Mouse (Mus musculus) C2C12 (cell line): ENCODE measurements around the gene Rasgrp1. TPM values are rescaled to one million over a fixed set of nuclear protein-coding genes. Genes with fewer than 3 reads are reported as not detected.

Experiments
- H3K27me3 ChIP-seq: one replicate; pipeline ENCODE4 v1.6.1; 2011; ENCODE audit not compliant: control insufficient read depth, insufficient read depth, insufficient read length
- H3K36me3 ChIP-seq: one replicate; pipeline ENCODE4 v1.6.1; 2011; ENCODE audit not compliant: control insufficient read depth, insufficient read depth
- H3K4me3 ChIP-seq: one replicate; pipeline ENCODE4 v1.5.1; 2011; ENCODE audit warnings: mild to moderate bottlenecking, control low read depth; ENCODE audit not compliant: poor library complexity, insufficient read depth, severe bottlenecking
- H3K79me2 ChIP-seq: one replicate; pipeline ENCODE4 v1.6.1; 2011; ENCODE audit not compliant: control insufficient read depth, insufficient read depth
- H3K79me3 ChIP-seq: one replicate; pipeline ENCODE4 v1.6.1; 2011; ENCODE audit warnings: low read depth, control low read depth
- H3ac ChIP-seq: one replicate; pipeline ENCODE3; 2011; ENCODE audit warnings: low read depth; ENCODE audit not compliant: control insufficient read depth, insufficient read length
- CEBPB ChIP-seq: IDR thresholded peaks from one replicate; pipeline ENCODE4 v1.6.1; 2011; ENCODE audit warnings: low read depth, mild to moderate bottlenecking, control low read depth, moderate library complexity
- CTCF ChIP-seq: IDR thresholded peaks from one replicate; pipeline ENCODE4 v1.5.1; 2011; ENCODE audit not compliant: control insufficient read depth, insufficient read depth, insufficient read length
- FOSL1 ChIP-seq: IDR thresholded peaks from one replicate; pipeline ENCODE4 v1.8.0; 2011; ENCODE audit warnings: mild to moderate bottlenecking, low read length; ENCODE audit not compliant: poor library complexity, insufficient read depth, severe bottlenecking
- MAX ChIP-seq: IDR thresholded peaks from one replicate; pipeline ENCODE4 v1.6.1; 2011; ENCODE audit warnings: mild to moderate bottlenecking, control low read depth
- MYOD1 ChIP-seq: IDR thresholded peaks from one replicate; pipeline ENCODE4 v1.6.1; 2011; ENCODE audit warnings: low read depth; ENCODE audit not compliant: control insufficient read depth, insufficient read length
- MYOG ChIP-seq: IDR thresholded peaks from one replicate; pipeline ENCODE4 v1.6.1; 2011; ENCODE audit not compliant: control insufficient read depth, insufficient read length; ENCODE audit errors: extremely low read depth
- USF1 ChIP-seq: IDR thresholded peaks from one replicate; pipeline ENCODE4 v1.6.1; 2011; ENCODE audit warnings: low read depth, mild to moderate bottlenecking, control low read depth, moderate library complexity
- polyA plus RNA-seq: library from polyadenylated mRNA; unstranded; fragments of >200 nt; fragmentation: generic; extraction: Trizol; gene quantifications from one replicate; pipeline ENCODE4 v1.2.1, GENCODE M21; 2012; ENCODE audit warnings: missing spikeins

The Rasgrp1 gene
- polyA plus RNA-seq, 1 experiment: not detected

GRCm38 (mm10) chr2:117386036-117386590 lies 43.3 kb upstream of the Rasgrp1 start:
- no peak overlapping the region for H3ac ChIP-seq
- TF ChIP-seq MAX (no peak), MYOG (no peak), FOSL1 (no peak), USF1 (no peak), CTCF (no peak), MYOD1 (no peak), CEBPB (no peak)
- peaks cover 14% of the 10 kb centered on the region for H3K27me3 ChIP-seq
- H3K79me3 ChIP-seq: no peaks in the 10 kb centered on the region
- H3K79me2 ChIP-seq: no peaks in the 10 kb centered on the region
- H3K4me3 ChIP-seq: no peak overlapping the region
- no peaks in the 10 kb centered on the region for H3K36me3 ChIP-seq

GRCm38 (mm10) chr2:117381314-117381713 lies 38.5 kb upstream of the Rasgrp1 start:
- Histone ChIP-seq H3K4me3 (no peak overlapping the region), H3K79me3 (no peaks in the 10 kb centered on the region), H3K79me2 (no peaks in the 10 kb centered on the region), H3K36me3 (no peaks in the 10 kb centered on the region), H3K27me3 (peaks cover 10% of the 10 kb centered on the region), H3ac (no peak overlapping the region)
- TF ChIP-seq CEBPB: no peak
- TF ChIP-seq MYOD1: no peak
- TF ChIP-seq MYOG: no peak
- no peak for TF ChIP-seq MAX
- TF ChIP-seq CTCF: no peak
- no peak for TF ChIP-seq FOSL1
- no peak for TF ChIP-seq USF1

GRCm38 (mm10) chr2:117374293-117374830 lies 31.6 kb upstream of the Rasgrp1 start:
- Histone ChIP-seq H3K27me3 (peaks cover 7% of the 10 kb centered on the region), H3K36me3 (no peaks in the 10 kb centered on the region), H3ac (no peak overlapping the region), H3K4me3 (no peak overlapping the region), H3K79me2 (no peaks in the 10 kb centered on the region), H3K79me3 (no peaks in the 10 kb centered on the region)
- TF ChIP-seq CEBPB (no peak), MAX (no peak), CTCF (no peak), MYOD1 (no peak), MYOG (no peak), USF1 (no peak), FOSL1 (no peak)

GRCm38 (mm10) chr2:117371706-117372105 lies 28.9 kb upstream of the Rasgrp1 start:
- H3ac ChIP-seq: no peak overlapping the region
- H3K36me3 ChIP-seq: no peaks in the 10 kb centered on the region
- peaks cover 3% of the 10 kb centered on the region for H3K27me3 ChIP-seq
- TF ChIP-seq MYOD1 (no peak), USF1 (no peak), CTCF (no peak), MYOG (no peak), FOSL1 (no peak), MAX (no peak), CEBPB (no peak)
- no peak overlapping the region for H3K4me3 ChIP-seq
- H3K79me2 ChIP-seq: no peaks in the 10 kb centered on the region
- no peaks in the 10 kb centered on the region for H3K79me3 ChIP-seq

GRCm38 (mm10) chr2:117366478-117366877 lies 23.7 kb upstream of the Rasgrp1 start:
- Histone ChIP-seq H3K79me2 (no peaks in the 10 kb centered on the region), H3K4me3 (no peak overlapping the region), H3K36me3 (no peaks in the 10 kb centered on the region), H3ac (no peak overlapping the region), H3K79me3 (no peaks in the 10 kb centered on the region), H3K27me3 (peaks cover 3% of the 10 kb centered on the region)
- TF ChIP-seq CTCF (no peak), FOSL1 (no peak), USF1 (no peak), MAX (no peak), MYOG (no peak)

GRCm38 (mm10) chr2:117364056-117364455 lies 21.3 kb upstream of the Rasgrp1 start:
- no peak overlapping the region for H3ac ChIP-seq
- H3K27me3 ChIP-seq: peaks cover 11% of the 10 kb centered on the region
- H3K79me3 ChIP-seq: no peaks in the 10 kb centered on the region
- H3K4me3 ChIP-seq: no peak overlapping the region
- H3K79me2 ChIP-seq: no peaks in the 10 kb centered on the region
- no peak for TF ChIP-seq CTCF
- no peaks in the 10 kb centered on the region for H3K36me3 ChIP-seq
